Comparison of ENCODE assay signal across 10 mouse cellular contexts in the genomic region with DNA sequence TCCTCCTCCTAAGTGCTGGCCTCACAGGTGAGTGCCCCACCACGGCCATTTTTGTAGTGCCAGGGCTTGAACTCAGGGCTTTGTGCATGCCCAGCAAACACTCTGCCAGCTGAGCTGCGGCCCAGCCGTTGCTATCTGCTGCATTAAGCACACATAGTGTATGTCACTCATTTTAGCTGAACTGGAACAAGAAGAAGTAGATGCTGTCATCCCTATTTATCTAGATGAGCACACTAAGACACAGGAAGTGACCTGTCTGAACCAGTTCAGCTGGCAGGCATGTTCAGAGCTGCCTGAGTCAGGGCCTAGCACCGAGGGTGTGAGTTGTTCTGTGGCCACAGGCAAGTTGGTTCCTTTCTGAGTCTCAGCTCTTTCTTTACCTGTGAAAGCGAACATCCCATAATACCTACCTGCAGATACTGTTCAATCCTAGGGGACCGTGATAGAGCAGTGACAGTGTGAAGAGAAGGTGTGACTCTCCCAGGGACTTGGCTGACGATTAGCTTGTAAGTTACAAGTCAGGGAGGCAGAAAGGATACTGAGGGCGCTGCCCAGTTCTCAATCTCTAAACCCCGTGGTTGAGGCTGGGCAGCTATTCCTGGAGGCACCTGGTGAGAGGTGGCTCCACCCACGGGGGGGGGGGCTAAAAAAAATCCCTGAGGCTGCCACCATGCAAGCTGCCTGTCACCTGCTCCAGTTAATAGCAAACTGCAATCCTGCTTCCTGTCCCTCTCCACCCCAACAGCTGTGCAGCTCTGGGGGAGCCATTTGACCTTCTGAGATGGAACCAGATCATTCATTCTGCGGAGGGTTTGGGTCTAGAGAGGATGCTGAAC. TPM values are rescaled to one million over a fixed set of nuclear protein-coding genes. Genes with fewer than 3 reads are reported as not detected.
DNase-seq lines count a peak whose midpoint lies in the region; ATAC-seq lines count a peak whose summit lies in the region.
"Had no signal": no experiment of that assay in that cellular context is flagged by ENCODE, and none has a peak within 500 bp of the region (broad histone marks: within the 10 kb centered on the region; RNA-seq: fewer than 3 reads in every experiment).

No protein-coding gene starts in this region.

- no peak overlapping the region for H3K4me3 ChIP-seq in lung, embryonic 16.5 days (ENCODE audit: low read length)
- no peak overlapping the region for H3K4me3 ChIP-seq in embryonic facial prominence, embryonic 14.5 days (ENCODE audit: low read depth, low read length)
- H3K4me3 ChIP-seq in midbrain, embryonic 16.5 days (ENCODE audit: low read depth, low read length) = no peak overlapping the region
- H3K4me3 ChIP-seq: limb, embryonic 13.5 days had no signal

- H3K9me3 ChIP-seq in lung, embryonic 16.5 days (ENCODE audit: control insufficient read depth, low read length) = 0 out of 2 replicates have a peak, but pooled peaks cover 3% of the 10 kb centered on the region
- peaks cover 7% of the 10 kb centered on the region; the same call in 1 of the 2 replicates for H3K9me3 ChIP-seq in embryonic facial prominence, embryonic 14.5 days (ENCODE audit: control insufficient read depth, low read length)
- H3K9me3 ChIP-seq in midbrain, embryonic 16.5 days (replicated peaks; ENCODE audit: control insufficient read depth, low read length, poor library complexity, severe bottlenecking) = no peaks in the 10 kb centered on the region

- WGBS in lung, embryonic 16.5 days = 54% methylated on average over 11 of the region's 11 CpGs
- WGBS in embryonic facial prominence, embryonic 14.5 days = 55% methylated on average over 11 of the region's 11 CpGs
- WGBS in midbrain, embryonic 16.5 days = 60% methylated on average over 11 of the region's 11 CpGs

- ATAC-seq in lung, embryonic 16.5 days (ENCODE audit: low read depth) = no peak
- peak; percentile 74; the same call in 1 of the 2 replicates for ATAC-seq in embryonic facial prominence, embryonic 14.5 days (ENCODE audit: low read depth)
- no peak for ATAC-seq in cerebellum, adult (ENCODE audit: insufficient number of reproducible peaks, low FRiP score, low TSS enrichment)
- ATAC-seq in midbrain, embryonic 16.5 days = no peak

- no peak overlapping the region for H3K9ac ChIP-seq in lung, embryonic 16.5 days (ENCODE audit: low read length)
- H3K9ac ChIP-seq in embryonic facial prominence, embryonic 14.5 days (ENCODE audit: low read depth, low read length) = no peak overlapping the region
- H3K9ac ChIP-seq in midbrain, embryonic 16.5 days (ENCODE audit: low read depth, low read length) = no peak overlapping the region

- no peak overlapping the region for H3K4me2 ChIP-seq in lung, embryonic 16.5 days (ENCODE audit: low read depth, low read length)
- no peak overlapping the region for H3K4me2 ChIP-seq in embryonic facial prominence, embryonic 14.5 days (ENCODE audit: low read depth, low read length)
- H3K4me2 ChIP-seq in midbrain, embryonic 16.5 days (ENCODE audit: low read length) = no peak overlapping the region
- H3K4me2 ChIP-seq: limb, embryonic 13.5 days had no signal

- peak overlapping the region; percentile 12 for H3K27ac ChIP-seq in lung, embryonic 16.5 days (ENCODE audit: low read length)
- no peak overlapping the region; the same call in 1 of the 2 replicates for H3K27ac ChIP-seq in embryonic facial prominence, embryonic 14.5 days (replicated peaks; ENCODE audit: low read depth, low read length)
- no peak overlapping the region for H3K27ac ChIP-seq in midbrain, embryonic 16.5 days (ENCODE audit: low read length)
- H3K27ac ChIP-seq: limb, embryonic 13.5 days had no signal

- no peaks in the 10 kb centered on the region for H3K27me3 ChIP-seq in lung, embryonic 16.5 days (ENCODE audit: control insufficient read depth, insufficient read depth, low read depth, low read length)
- no peaks in the 10 kb centered on the region for H3K27me3 ChIP-seq in embryonic facial prominence, embryonic 14.5 days (replicated peaks; ENCODE audit: control insufficient read depth, insufficient read depth, low read length)
- H3K27me3 ChIP-seq in midbrain, embryonic 16.5 days (ENCODE audit: control insufficient read depth, insufficient read depth, low read depth, low read length) = no peaks in the 10 kb centered on the region
- H3K27me3 ChIP-seq: limb, embryonic 13.5 days had no signal

- peaks cover 14% of the 10 kb centered on the region for H3K4me1 ChIP-seq in lung, embryonic 16.5 days (replicated peaks; ENCODE audit: control insufficient read depth, insufficient read depth, low read length)
- peaks cover 2% of the 10 kb centered on the region; the same call in 1 of the 2 replicates for H3K4me1 ChIP-seq in embryonic facial prominence, embryonic 14.5 days (ENCODE audit: control insufficient read depth, insufficient read depth, low read length)
- H3K4me1 ChIP-seq in midbrain, embryonic 16.5 days (ENCODE audit: control insufficient read depth, insufficient read depth, low read length) = no peaks in the 10 kb centered on the region

- no peaks in the 10 kb centered on the region for H3K36me3 ChIP-seq in lung, embryonic 16.5 days (ENCODE audit: control insufficient read depth, insufficient read depth, low read length)
- no peaks in the 10 kb centered on the region for H3K36me3 ChIP-seq in embryonic facial prominence, embryonic 14.5 days (ENCODE audit: control insufficient read depth, insufficient read depth, low read length)
- H3K36me3 ChIP-seq in midbrain, embryonic 16.5 days (ENCODE audit: control insufficient read depth, insufficient read depth, low read length) = no peaks in the 10 kb centered on the region
- H3K36me3 ChIP-seq: limb, embryonic 13.5 days had no signal

- no peak for DNase-seq in lung, postnatal 4 days
- peak; percentile 70 for DNase-seq in embryonic facial prominence, embryonic 14.5 days (ENCODE audit: low spot score)
- DNase-seq in kidney, postnatal 25 days = peak; percentile 52 to 80
- DNase-seq in thymus, postnatal 10 days (ENCODE audit: low spot score in 2 of 2) = peak; percentile 51 to 52
- no peak for DNase-seq in cerebellum, adult 9-10 months
- DNase-seq: cerebellum, postnatal 36 days had no signal

RNA-seq across cellular contexts. Expression of a gene that starts 36.7 kb away (rescaled TPM):
- 458 and 506 TPM in 2 replicates for polyA plus RNA-seq in lung, embryonic 16.5 days (2015; fragmentation: Nextera tagmentation; extraction: Ambion mirVana)
- polyA plus RNA-seq in embryonic facial prominence, embryonic 14.5 days (2014; fragmentation: Nextera tagmentation; extraction: Ambion mirVana) = 528 and 551 TPM in 2 replicates
- polyA plus RNA-seq in midbrain, embryonic 16.5 days (2015; fragmentation: Nextera tagmentation; extraction: Ambion mirVana) = 245 and 251 TPM in 2 replicates

RNA-seq across cellular contexts. Expression of a gene that starts 53.3 kb away (rescaled TPM):
- 560 and 561 TPM in 2 replicates for polyA plus RNA-seq in lung, embryonic 16.5 days (2015; fragmentation: Nextera tagmentation; extraction: Ambion mirVana)
- 404 and 407 TPM in 2 replicates for polyA plus RNA-seq in embryonic facial prominence, embryonic 14.5 days (2014; fragmentation: Nextera tagmentation; extraction: Ambion mirVana)
- 110 and 114 TPM in 2 replicates for polyA plus RNA-seq in midbrain, embryonic 16.5 days (2015; fragmentation: Nextera tagmentation; extraction: Ambion mirVana)

Comparison
In these comparisons a context has a peak if more than half of its experiments do, and no peak if none do; other contexts are left out.
1. DNase-seq: peak in embryonic facial prominence, embryonic 14.5 days (single experiment), kidney, postnatal 25 days (2 of 2) and thymus, postnatal 10 days (2 of 2); none in lung, postnatal 4 days (0 of 2) and cerebellum, adult 9-10 months (single experiment).